Mouse (Mus musculus) T-helper 1 cell (primary cell): ENCODE results near the gene D930020B18Rik.

ENCODE experiments used
- in situ Hi-C: fragments of 300-600 bp; cut with MboI, MseI; formaldehyde crosslinking; loops from one replicate; pipeline ENCODE4 v1.15.1; 2025; ENCODE audit warnings: high pct_unique_total_duplicates

D930020B18Rik gene

GRCm38 (mm10) chr10:121701296-121702248 is 60.2 kb downstream of the D930020B18Rik start:
- in situ Hi-C loops: no loop called here

- in situ Hi-C loops: no loop called here
Measured at GRCm38 (mm10) chr10:121703619-121704018, 62.2 kb downstream of the D930020B18Rik start.

- in situ Hi-C loops: no loop called here
Measured at GRCm38 (mm10) chr10:121704871-121705270, 63.5 kb downstream of the D930020B18Rik start.

GRCm38 (mm10) chr10:121705399-121706163 is 64.2 kb downstream of the D930020B18Rik start:
- in situ Hi-C loops: no loop called here

GRCm38 (mm10) chr10:121716862-121717261 is 75.5 kb downstream of the D930020B18Rik start:
- in situ Hi-C loops: no loop called here

GRCm38 (mm10) chr10:121718896-121719585 is 77.7 kb downstream of the D930020B18Rik start:
- in situ Hi-C loops: no loop called here

GRCm38 (mm10) chr10:121720701-121721100 is 79.3 kb downstream of the D930020B18Rik start:
- in situ Hi-C loops: no loop called here

GRCm38 (mm10) chr10:121726505-121726904 is 85.1 kb downstream of the D930020B18Rik start:
- in situ Hi-C loops: no loop called here

- in situ Hi-C loops: no loop called here
Measured at GRCm38 (mm10) chr10:121727151-121727550, 85.8 kb downstream of the D930020B18Rik start.

GRCm38 (mm10) chr10:121728226-121728625 is 86.8 kb downstream of the D930020B18Rik start:
- in situ Hi-C loops: no loop called here

GRCm38 (mm10) chr10:121731048-121731725 is 89.8 kb downstream of the D930020B18Rik start:
- in situ Hi-C loops: no loop called here

GRCm38 (mm10) chr10:121732542-121732941 is 91.2 kb downstream of the D930020B18Rik start:
- in situ Hi-C loops: no loop called here

- in situ Hi-C loops: no loop called here
Measured at GRCm38 (mm10) chr10:121737256-121737655, 95.9 kb downstream of the D930020B18Rik start.

- in situ Hi-C loops: no loop called here
Measured at GRCm38 (mm10) chr10:121739548-121740505, 98.4 kb downstream of the D930020B18Rik start, which contains the start of gene BC048403. Gene BC048403 (plus strand): TSS chr10:121739937.

GRCm38 (mm10) chr10:121742336-121742735 is 100.9 kb downstream of the D930020B18Rik start:
- in situ Hi-C loops: no loop called here
